Mouse (Mus musculus) spleen, postnatal 10 days (tissue): ENCODE measurements at regions not wholly inside any gene's neighbourhood (a gene's known extent, or its start where the extent isn't known, plus 50 kb on each side); places are given as distances from the start of the nearest gene placed in this dataset.
"Not testable (repeated sequence)": the region's sequence is repeated elsewhere in the genome, so short reads cannot be mapped to it uniquely, and the experiment has no call there.

Experiments
- DNase-seq, 2 experiments: peaks; one replicate each; pipeline ENCODE4 v3.0.0; 2021 to 2022; ENCODE audit warnings: low spot score in 2 of 2

- no peak for DNase-seq
Observed at GRCm38 (mm10) chr17:85881636-85882170, 193.6 kb upstream of the Six2 start.

GRCm38 (mm10) chr17:85881046-85881445 is 193.0 kb upstream of the Six2 start:
- DNase-seq = no peak

DNA sequence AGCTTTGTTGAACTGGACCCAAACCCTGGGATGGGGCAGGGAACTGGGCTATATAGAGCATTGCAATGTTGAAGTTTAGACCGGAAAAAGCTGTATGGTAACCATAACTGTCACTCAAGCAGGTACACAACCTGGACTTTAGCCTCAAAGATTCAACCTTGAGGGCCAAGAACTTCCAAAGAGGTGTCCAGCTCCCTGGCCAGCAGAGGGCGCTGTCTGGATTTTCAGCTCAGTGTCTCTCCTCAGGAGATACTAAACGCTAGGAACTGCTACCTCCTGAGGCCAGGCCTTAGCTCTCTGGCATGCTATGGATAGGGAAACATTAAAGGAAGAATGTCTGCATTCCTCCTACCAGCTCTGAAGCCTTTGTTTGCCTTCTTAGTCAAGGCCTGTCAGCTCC is 189.4 kb upstream of the Six2 start:
- peak; percentile 31 to 75 for DNase-seq

- no peak for DNase-seq
Observed at GRCm38 (mm10) chr17:85876853-85877252, 188.8 kb upstream of the Six2 start.

DNA sequence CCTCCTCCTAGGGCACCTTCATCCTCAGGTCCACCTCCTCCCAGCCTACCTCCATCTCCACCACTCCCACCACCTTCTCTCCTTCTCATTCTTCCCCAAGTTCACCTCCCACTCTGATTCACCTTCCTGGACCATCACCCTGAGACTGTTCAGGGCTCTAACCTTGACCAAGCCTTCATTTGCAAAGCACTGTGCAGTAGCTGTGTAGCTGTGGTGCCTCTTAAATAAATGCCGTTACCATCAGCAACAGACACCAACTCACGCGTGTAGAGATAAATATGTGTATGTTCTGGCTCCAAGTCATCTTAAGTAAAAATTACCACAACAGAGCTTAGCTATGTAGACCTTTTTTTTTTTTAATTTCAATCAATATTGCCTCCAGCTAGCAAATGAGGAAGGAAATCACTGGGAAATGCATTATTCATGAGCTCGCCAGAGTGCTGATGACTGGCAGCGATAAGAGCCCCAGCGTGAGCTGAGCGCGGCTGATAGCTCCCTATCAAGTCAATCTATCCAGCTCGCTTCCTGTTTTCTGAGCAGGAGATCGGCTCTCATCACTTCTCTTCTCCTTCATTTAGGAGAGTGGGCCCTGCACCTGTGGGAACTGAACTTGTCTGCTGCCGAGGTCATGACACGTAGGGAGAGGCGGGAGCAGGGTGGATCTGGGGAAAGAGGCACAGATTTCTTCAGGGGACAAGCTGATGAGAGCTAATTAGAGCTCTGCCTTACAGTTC is 185.9 kb upstream of the Six2 start:
- DNase-seq = no peak

- no peak for DNase-seq
Observed at GRCm38 (mm10) chr17:85872903-85873413, 184.9 kb upstream of the Six2 start.

GRCm38 (mm10) chr17:85870406-85870805 is 182.3 kb upstream of the Six2 start:
- no peak for DNase-seq

DNA sequence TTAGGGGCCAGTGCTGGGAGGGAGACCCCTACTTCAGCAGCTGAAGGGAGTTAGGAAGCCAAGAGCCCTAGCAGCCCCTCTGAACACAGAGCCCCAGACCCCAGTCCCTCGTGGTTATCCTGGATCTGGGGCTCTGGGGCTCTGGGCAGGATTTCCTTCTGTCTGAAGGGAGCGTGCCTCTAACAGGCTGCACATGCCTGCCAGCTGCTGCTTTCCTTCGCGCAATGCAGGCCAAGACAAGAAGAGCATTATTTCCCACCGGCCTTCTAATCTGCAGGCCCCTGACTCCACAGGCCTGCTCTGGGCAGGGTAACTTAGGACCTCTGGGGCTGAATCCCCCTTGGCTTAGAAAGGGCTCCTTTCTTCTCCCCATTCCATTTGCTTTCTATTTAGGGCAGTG is 181.1 kb upstream of the Six2 start:
- DNase-seq = no peak

- no peak for DNase-seq
Observed at GRCm38 (mm10) chr17:85867945-85868616, 180.0 kb upstream of the Six2 start.

- DNase-seq = no peak
Observed at GRCm38 (mm10) chr17:85866581-85866980, 178.5 kb upstream of the Six2 start.

- no peak for DNase-seq
Observed at GRCm38 (mm10) chr17:85865940-85866339, 177.9 kb upstream of the Six2 start.

DNA sequence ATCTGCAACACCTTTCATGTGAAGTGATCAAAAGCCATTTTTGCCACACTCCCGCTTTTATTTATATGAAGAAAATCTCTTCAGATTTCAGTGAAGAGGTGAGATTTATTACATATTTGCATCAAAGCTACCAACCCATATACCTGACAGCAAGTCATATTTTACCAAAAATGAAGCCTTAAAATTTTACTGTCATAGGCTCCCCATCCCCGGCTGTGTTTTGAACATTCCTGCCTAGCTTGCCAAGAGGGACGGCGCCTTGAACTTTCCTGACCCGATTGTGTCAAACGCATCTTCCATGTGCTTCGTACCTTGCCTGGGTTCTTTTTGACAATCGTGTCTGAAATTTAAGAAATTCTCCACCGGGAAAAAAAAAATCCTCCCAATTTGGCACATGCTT is 173.3 kb upstream of the Six2 start:
- DNase-seq = no peak

DNA sequence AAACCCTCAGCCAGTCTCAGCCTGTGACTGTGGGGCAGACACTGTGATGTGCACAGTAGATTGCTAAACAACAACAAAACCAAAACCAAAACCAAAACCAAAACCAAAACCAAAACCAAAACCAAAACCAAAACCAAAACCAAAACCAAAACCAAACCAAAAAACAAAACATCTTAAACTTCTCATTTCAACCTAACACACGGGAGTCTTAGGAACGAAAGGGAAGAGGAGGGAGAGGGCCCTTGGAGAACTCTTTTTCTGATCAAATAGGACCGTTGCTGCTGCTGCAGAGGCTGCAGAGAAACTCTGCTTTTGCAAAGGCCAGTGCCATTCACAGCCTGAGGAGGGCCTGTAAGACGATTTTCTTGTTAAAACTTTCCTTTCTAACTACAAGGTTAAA is 172.7 kb upstream of the Six2 start:
- no peak for DNase-seq

DNA sequence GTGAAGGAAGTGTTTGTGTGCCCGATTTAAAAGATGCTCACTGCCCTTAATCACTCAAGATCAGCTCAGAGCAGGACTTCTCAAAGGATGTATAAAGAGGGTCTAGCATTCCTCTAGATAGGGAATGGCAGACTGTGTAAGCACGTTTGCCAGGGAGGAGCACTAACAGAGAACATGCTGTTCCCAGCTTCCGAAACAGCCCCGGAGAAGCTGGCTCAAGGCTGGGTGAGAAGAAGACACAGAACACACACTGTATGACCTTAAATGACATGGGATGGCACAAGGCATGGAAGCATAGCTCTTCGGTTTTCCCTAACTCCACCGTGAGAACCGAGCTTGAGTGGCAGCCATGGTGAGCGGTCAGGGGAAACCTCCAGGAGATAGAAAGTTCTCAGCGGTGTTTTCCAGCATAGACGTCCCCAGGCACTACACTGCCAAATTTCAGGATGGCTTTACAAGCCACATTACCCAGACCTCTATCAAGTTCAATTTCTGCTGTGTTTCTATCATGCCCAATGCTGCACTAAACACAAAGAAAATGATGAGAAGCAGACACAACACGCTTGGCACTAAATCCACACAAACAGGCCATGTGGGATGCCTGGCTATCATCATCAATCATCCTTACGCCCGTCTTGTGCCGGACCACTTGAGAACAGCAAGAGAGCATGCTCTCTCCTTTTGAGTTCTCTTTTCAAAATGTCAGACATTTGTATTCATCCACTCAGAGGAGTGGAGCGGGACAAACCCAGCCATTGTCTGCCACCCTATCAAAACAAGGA is 172.0 kb upstream of the Six2 start:
- DNase-seq = no peak

DNA sequence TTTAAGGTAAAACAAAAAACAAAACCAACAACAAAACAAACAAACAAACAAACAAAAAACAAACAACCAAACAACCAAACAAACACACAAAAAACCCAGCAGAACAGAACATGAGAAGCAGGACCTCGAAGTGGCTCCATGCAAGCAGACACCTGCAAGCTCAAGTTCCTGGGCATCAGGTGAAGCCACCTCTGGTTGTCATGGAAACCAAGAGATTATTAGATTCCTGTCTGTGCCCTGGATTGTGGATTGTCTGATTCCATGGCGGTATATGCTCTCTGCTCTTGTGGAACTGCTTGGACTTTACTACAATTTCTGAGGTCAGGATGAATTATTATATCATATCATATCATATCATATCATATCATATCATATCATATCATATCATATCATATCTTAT is 170.4 kb upstream of the Six2 start:
- no peak for DNase-seq

DNA sequence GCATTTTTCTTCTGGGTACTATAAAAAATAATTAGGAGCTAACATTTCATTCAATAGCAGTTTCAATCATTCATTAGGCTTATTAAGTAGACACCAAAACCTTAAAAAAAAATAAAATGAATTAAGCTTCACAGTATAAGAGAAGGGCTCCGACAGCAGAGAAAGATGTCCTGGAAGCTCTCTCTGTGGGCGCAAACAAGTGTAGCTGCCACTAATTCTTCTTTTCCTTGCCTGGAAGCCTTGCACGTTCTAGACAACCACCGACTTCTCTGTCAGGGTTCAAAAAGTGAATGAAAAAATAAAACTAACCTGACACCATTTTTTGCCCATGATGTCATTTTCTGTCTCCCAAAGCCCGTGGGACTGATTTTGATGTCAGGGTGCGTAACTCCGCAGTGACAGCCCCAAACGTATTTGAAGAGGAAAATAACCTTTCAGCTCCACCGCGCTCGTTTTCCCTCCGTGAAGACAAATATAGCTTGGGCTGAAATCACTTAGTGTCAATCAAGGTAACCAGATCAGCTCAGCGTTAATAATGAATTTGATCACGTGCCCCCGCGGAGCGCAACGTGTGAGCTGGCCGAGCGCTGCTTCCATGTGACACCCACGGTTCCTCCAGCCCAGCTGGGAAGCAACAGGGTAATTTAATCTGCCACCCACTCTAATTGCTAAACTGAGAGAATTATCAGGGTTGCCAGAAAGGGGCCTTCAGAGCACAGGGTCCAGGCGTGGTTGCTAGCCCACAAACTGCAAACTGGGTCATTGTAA is 169.8 kb upstream of the Six2 start:
- DNase-seq = no peak

DNA sequence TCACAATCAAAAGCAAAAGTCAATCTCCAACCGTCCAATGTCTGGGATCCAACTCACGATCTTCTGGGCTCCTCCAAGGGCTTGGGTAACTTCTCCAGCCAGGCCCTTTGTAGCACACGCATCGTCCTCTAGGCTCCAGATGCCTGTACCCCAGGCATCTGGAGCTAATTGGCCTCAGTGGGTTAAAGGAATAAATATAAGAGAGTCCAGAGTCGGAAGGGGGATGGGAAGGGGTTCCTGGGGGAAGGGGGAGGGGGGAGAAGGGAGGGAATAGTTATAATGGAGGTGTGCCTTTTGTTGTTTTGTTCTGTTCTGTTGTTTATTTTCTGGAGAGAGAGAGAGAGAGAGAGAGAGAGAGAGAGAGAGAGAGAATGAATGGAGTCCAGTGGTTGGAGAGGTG is 168.8 kb upstream of the Six2 start:
- DNase-seq = not testable (repeated sequence)

DNA sequence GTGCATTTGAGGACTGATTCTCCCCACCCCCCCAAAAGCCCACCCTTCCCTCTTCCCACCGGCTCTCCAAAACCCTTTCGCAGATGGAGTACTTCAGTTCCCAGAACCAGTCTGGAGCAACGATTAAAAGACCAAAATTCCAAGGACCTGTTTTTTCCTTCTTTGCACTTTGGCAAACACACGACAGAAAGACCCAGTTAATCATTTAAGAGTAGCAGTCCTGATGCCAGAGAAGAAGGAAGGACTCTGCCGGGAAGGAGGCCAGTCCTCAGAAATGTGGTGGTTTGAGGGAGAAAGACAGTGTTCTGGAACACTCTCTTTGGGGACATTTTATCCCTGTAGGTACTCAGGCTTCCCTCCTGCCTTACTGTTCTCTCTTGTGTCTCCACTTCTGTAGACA is 165.1 kb upstream of the Six2 start:
- no peak for DNase-seq

- DNase-seq = no peak
Observed at GRCm38 (mm10) chr17:85848526-85848925, 160.5 kb upstream of the Six2 start.

DNA sequence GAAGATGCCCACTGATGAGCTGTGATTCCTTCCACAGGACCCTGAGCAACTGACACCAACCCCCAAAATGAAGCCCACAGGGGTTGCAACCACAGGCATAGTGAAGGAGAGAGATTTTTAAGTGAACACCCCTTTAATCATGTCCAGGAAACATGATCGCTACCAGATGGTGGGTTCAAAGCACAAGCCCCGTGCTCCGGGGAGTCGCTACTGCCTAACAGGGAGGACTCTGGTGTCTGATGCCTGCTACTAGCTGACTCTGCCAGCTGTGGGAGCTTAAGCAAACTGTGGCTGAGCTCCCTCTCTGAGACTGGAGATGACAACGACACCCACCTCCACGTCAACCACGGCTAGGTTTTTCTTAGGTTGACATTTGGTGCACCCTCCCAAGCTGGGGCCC is 159.7 kb upstream of the Six2 start:
- no peak for DNase-seq

GRCm38 (mm10) chr17:85845059-85845458 is 157.0 kb upstream of the Six2 start:
- DNase-seq = no peak

DNA sequence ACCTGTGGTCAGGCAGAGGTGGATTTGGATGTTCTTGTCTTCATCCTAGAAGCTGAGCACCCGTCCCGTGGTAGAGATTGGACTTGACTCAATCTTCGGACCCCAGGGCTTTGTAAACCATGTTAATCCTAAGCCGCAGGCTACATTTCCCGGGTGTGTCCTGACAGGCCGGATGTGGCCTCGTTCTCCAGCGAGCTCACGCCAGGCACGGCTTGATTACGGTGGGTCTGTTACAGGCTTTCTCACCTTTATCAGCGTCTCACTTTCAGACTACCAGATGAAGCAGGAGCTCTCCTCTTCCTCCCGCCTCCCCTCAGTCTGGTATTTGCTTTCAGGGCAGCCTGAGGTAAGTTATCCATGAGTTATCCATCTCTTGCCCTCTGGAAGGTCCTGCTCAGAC is 156.4 kb upstream of the Six2 start:
- DNase-seq = no peak
